Mouse (Mus musculus) lung, adult 2 months (tissue): ENCODE measurements around the gene Oprd1.

Source experiments
- CTCF ChIP-seq: fragments of 200-500 bp; IDR thresholded peaks from 2 replicates; pipeline ENCODE4 v1.5.1; 2011; ENCODE audit warnings: mild to moderate bottlenecking, low read length, control low read depth; ENCODE audit not compliant: insufficient read depth
- POLR2A ChIP-seq: fragments of 200-500 bp; IDR thresholded peaks from 2 replicates; pipeline ENCODE4 v1.6.1; 2011; ENCODE audit warnings: low read depth, mild to moderate bottlenecking, control low read depth, low read length, borderline replicate concordance; ENCODE audit errors: extremely low read depth

GRCm38 (mm10) chr4:132131116-132131515 is 13.2 kb downstream of the Oprd1 start:
- TF ChIP-seq POLR2A: no peak
- TF ChIP-seq CTCF: no peak
